Mouse (Mus musculus): ENCODE results near the gene Ncapg2. TPM values are rescaled to one million over a fixed set of nuclear protein-coding genes. Genes with fewer than 3 reads are reported as not detected.

Gene Ncapg2
- 68.9 and 72.7 TPM in 2 replicates for total RNA-seq (2015)
- 139 and 142 TPM in 2 replicates for total RNA-seq (2017)

GRCm38 (mm10) chr12:116405045-116405835 is at the start of gene Ncapg2:
Ncapg2 (plus strand) TSS chr12:116405402.
- peak; percentile 93 for ATAC-seq (replicated peaks; ENCODE audit: poor library complexity)

GRCm38 (mm10) chr12:116362091-116362490 is 43.1 kb upstream of the Ncapg2 start:
- no peak for ATAC-seq (replicated peaks; ENCODE audit: poor library complexity)

GRCm38 (mm10) chr12:116366900-116367299 is 38.3 kb upstream of the Ncapg2 start:
- no peak for ATAC-seq (replicated peaks; ENCODE audit: poor library complexity)

GRCm38 (mm10) chr12:116367346-116367745 is 37.9 kb upstream of the Ncapg2 start:
- ATAC-seq (replicated peaks; ENCODE audit: poor library complexity) = no peak

GRCm38 (mm10) chr12:116368857-116369256 is 36.3 kb upstream of the Ncapg2 start:
- ATAC-seq (replicated peaks; ENCODE audit: poor library complexity) = no peak

GRCm38 (mm10) chr12:116383101-116383500 is 22.1 kb upstream of the Ncapg2 start:
- no peak for ATAC-seq (replicated peaks; ENCODE audit: poor library complexity)

GRCm38 (mm10) chr12:116383995-116384394 is 21.2 kb upstream of the Ncapg2 start:
- no peak for ATAC-seq (replicated peaks; ENCODE audit: poor library complexity)

- no peak for ATAC-seq (replicated peaks; ENCODE audit: poor library complexity)
Observed at GRCm38 (mm10) chr12:116386802-116387201, 18.4 kb upstream of the Ncapg2 start.

- no peak for ATAC-seq (replicated peaks; ENCODE audit: poor library complexity)
Observed at GRCm38 (mm10) chr12:116389868-116390267, 15.3 kb upstream of the Ncapg2 start.

- 0 out of 2 replicates have a peak, but pooled peaks have one; percentile 37 for ATAC-seq (replicated peaks; ENCODE audit: poor library complexity)
Observed at GRCm38 (mm10) chr12:116394327-116394726, 10.9 kb upstream of the Ncapg2 start.

- no peak for ATAC-seq (replicated peaks; ENCODE audit: poor library complexity)
Observed at GRCm38 (mm10) chr12:116395312-116395711, 9.9 kb upstream of the Ncapg2 start.

GRCm38 (mm10) chr12:116396072-116396695 is 9.0 kb upstream of the Ncapg2 start:
- no peak for ATAC-seq (replicated peaks; ENCODE audit: poor library complexity)

GRCm38 (mm10) chr12:116404012-116404679 is 1.1 kb upstream of the Ncapg2 start:
- no peak for ATAC-seq (replicated peaks; ENCODE audit: poor library complexity)

- peak; percentile 29 for ATAC-seq (replicated peaks; ENCODE audit: poor library complexity)
Observed at GRCm38 (mm10) chr12:116405836-116406155, 594 bp downstream of the Ncapg2 start.

GRCm38 (mm10) chr12:116407883-116408282 is 2.7 kb downstream of the Ncapg2 start:
- ATAC-seq (replicated peaks; ENCODE audit: poor library complexity) = no peak

GRCm38 (mm10) chr12:116414941-116415340 is 9.7 kb downstream of the Ncapg2 start:
- ATAC-seq (replicated peaks; ENCODE audit: poor library complexity) = peak; percentile 57; the same call in 1 of the 2 replicates

GRCm38 (mm10) chr12:116416514-116416913 is 11.3 kb downstream of the Ncapg2 start:
- ATAC-seq (replicated peaks; ENCODE audit: poor library complexity) = no peak

- no peak for ATAC-seq (replicated peaks; ENCODE audit: poor library complexity)
Observed at GRCm38 (mm10) chr12:116421656-116422055, 16.5 kb downstream of the Ncapg2 start.

- no peak for ATAC-seq (replicated peaks; ENCODE audit: poor library complexity)
Observed at GRCm38 (mm10) chr12:116425392-116425791, 20.2 kb downstream of the Ncapg2 start.

- peak; percentile 58 for ATAC-seq (replicated peaks; ENCODE audit: poor library complexity)
Observed at GRCm38 (mm10) chr12:116433742-116434141, 28.5 kb downstream of the Ncapg2 start.

GRCm38 (mm10) chr12:116435232-116435631 is 30.0 kb downstream of the Ncapg2 start:
- peak; percentile 85 for ATAC-seq (replicated peaks; ENCODE audit: poor library complexity)

- ATAC-seq (replicated peaks; ENCODE audit: poor library complexity) = peak; percentile 65
Observed at GRCm38 (mm10) chr12:116436125-116436524, 30.9 kb downstream of the Ncapg2 start.
